Mouse (Mus musculus) T-helper 1 cell (primary cell): Measurements from ENCODE around the gene 1700013F07Rik.
"Not testable (repeated sequence)": the region's sequence is repeated elsewhere in the genome, so short reads cannot be mapped to it uniquely, and the experiment has no call there.

ENCODE experiments used
- in situ Hi-C: fragments of 300-600 bp; cut with MboI, MseI; formaldehyde crosslinking; loops from one replicate; pipeline ENCODE4 v1.15.1; 2025; ENCODE audit warnings: high pct_unique_total_duplicates

The 1700013F07Rik gene

DNA sequence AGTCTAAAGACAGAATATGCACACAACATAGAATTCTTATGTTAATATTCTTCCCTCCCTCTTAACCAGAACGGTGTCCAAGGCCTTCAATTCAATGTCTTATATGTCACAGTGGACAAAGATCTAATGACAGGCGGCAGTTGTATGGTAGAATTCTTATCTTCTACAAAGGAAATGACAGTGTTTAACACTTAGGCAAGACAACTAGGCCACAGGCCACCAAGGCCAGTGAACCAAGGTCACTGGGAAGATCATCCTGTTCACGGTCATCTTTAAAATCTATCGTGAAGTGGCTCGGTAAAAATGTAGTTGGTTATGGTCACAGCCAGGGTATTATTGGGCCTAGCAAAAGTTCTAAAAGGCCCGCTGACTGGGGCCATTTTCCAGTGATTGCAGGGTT, at the start of gene 1700013F07Rik:
TSS of gene 1700013F07Rik (plus strand) at position 200 of the 400 bp plus-strand sequence.
- in situ Hi-C loops = no loop called here

DNA sequence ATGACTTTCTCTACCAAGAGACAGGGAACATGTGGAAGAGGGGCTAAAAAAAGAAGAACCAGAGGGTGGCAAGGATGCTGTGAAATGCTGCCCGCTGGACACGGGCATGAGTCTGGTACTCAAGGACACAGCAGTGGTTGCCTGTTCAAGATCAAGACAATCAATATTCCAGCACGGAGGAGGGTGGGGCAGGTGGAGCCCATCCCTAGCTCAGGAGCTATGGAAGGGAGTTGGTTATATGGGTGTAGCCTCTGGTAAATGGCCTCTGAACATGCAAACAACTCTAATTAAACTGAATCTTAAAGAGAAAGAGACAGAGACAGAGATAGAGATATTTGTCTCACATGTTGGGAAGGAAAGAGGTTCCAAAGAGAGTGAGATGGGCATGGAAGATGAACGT, 49.2 kb upstream of the 1700013F07Rik start:
- in situ Hi-C loops = loop anchor here (5.0 kb wide), 1 partner anchor 52 kb away; no protein-coding TSS in a partner anchor

DNA sequence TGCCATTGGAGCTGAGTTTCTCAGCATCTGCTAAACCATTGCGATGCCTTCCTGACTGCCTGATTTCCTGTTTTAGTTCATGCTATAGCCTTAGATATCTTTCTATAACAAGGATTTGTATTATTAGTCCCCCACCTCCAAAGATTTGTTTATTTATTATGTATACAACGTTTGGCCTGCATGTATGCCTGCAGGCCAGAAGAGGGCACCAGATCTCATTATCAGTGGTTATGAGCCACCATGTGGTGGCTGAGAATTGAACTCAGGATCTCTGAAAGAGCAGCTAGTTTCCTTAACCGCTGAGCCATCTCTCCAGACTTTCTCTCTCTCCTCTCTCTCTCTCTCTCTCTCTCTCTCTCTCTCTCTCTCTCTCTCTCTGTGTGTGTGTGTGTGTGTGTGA, 44.0 kb upstream of the 1700013F07Rik start:
- in situ Hi-C loops = loop anchor here (5.0 kb wide), 1 partner anchor 58 kb away; no protein-coding TSS in a partner anchor

DNA sequence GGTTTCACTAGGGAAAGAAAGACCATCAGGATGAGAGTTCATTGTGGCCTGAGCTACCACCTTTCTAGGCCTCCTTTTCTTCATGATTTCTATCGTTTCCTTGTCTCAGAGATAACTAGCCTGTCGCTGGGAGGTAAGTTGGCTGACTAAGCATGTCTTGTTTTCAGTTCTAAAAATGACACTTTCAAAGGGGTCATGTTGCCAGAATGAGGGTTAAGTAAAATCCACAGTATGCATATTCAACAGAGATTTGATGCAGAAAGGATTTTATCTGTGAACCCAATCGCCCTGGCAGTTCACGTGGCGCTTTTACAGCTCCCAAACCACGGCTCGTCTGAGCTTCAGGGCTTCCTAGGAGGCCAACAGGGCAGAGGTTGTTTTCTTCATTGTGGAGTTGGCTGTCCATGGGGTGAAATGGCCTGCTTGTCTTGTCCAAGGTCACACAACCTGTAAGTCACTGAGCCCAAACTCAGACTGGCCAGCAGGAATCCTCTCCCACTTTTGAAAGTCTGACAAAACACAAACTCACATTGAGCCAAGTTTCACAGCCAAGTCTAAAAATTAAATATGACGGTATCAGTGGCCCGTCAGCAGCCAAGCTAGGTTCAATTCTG, 39.0 kb upstream of the 1700013F07Rik start:
- in situ Hi-C loops = no loop called here

DNA sequence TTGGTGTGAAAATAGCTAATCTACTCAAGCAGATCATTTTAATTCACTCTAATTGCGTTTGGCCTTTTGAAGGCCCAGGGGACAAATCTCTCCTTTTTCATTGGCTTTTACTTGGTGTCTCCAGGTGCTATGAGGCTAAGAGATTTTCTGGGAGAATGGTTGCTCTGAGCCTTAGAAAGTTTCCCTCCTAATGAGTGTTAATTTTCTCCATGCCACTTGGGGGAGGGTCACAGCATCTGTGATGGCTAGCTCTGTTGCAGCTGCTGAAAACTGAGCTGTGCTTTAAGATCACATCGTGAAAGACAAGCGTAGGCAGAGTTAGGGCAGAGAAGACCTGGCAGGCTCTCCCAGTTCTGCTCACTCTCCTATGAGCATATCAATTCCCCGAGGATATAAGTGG, 38.5 kb upstream of the 1700013F07Rik start:
- in situ Hi-C loops = no loop called here

DNA sequence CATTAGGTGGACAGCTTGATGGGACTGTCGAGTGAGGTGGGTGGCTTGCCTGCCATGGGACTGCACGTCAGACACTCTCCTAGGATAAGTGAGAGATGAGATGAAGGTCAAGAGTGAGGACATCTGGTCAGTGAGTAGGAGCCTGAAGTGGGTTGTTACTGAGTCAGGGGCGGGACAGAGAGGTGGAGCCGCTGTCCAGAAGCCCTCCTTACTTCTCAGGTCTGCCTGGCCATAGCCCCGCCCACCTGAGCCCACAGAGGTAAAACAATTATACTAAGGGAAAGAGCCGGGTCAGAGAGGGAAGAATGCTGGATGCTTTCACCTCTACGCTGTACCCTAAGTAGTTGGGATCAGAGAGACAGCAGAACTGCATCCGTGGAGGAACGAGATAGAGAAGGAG, 36.3 kb upstream of the 1700013F07Rik start:
- in situ Hi-C loops = no loop called here

DNA sequence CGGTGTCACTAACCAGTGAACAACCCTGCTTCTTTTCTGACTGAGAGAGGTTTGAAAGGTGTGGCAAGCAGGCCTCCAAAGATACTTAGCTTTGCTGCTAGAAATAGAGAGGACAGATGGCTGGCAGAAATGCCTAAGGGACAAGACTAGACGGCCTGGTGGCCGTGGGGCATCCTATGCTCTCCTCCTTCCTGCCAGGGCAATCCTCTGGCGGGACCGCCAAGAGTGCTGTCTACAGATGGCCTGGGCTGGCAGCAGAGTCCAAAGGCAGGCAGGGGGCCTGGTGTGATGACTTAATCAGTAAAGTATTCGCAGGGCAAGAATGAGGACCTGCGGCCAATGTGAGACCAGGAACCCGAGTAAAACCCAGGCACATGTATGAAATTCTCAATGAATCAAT, 34.1 kb upstream of the 1700013F07Rik start:
- in situ Hi-C loops = no loop called here

DNA sequence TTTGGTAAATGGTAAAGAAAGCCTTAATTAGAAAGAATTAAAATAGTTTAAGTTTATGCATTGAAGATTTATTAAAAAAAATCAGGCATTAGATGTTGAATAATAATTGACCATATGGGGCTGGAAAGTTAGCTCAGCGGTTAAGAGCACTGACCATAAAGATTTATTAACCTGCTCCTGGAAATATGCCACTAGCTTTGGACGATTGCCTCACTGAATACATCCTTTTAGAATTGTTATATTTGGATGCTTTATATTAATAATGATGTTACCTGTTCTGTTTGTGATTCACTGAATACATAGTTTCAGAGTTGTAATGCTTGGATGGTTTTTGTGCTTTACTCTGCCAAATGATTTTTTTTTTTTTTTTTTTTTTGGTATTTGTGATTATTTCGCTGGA, 32.5 kb upstream of the 1700013F07Rik start:
- in situ Hi-C loops = not testable (repeated sequence)

DNA sequence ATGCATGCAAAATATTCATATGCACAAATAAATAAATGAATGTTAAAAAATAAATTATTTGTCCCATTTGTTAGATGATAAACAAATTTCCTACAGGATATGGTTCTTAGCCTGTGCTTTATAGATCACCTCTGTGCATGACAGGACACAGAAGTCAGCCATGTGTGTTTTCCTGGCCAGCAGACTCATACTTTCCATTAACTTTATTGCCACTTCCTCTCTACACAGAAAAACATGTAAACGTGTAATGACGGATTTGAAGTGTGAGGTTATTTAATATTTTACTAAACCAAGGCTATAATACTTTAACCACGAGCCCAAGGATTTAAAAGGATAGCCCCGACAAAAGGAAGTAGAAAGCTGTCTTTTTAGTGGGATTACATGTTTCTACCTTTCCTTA, 30.0 kb upstream of the 1700013F07Rik start:
- in situ Hi-C loops = no loop called here

DNA sequence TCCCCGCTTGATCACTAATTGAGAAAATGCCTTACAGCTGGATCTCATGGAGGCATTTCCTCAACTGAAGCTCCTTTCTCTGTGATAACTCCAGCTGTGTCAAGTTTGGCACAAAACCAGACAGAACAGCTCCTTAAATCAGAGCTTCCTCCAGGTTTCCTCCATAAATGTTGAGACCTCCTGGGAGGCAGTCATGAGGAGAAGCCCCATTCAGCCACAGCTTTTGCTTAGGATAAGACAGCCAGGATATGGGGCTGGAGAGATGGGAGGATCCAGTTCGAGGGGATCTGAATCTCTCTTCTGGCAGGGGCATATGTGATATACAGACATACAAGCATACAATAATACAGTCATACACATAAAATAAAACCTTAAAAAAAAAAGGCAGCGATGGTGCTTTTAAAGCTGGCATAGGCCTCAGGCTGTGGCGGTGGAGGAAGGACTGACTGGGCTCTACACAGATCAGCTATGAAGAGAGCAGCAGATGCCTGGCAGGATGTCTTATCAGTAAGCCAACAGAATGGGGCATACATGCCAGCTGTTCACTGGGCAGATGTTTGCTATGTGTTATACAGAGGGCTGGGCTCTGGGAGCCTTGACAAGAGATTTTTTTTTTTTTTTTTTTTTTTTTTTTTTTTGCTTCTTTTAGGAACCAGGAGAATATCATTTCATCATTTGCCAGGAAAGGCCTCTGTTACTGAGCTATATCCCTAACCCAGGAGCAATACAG, 25.0 kb upstream of the 1700013F07Rik start:
- in situ Hi-C loops = no loop called here

DNA sequence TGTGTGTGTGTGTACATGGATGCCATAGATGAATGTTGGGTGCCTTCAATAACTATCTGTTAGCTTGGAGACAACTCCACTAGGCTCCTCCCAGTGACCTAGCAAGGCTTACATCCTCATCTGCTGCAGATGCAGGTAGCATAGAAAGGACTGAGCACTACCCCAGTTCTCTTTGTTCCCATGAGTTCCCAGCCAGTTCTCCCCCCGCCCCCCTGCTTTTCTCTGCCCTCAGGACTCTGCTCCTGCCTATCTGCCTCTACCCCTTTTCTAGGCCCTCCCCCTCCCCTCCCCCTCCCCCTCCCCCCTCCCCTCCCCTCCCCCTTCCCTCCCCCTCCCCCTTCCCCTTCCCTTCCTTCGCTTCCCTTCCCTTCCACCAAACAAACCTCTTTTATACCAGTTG, 23.8 kb upstream of the 1700013F07Rik start:
- in situ Hi-C loops = no loop called here

DNA sequence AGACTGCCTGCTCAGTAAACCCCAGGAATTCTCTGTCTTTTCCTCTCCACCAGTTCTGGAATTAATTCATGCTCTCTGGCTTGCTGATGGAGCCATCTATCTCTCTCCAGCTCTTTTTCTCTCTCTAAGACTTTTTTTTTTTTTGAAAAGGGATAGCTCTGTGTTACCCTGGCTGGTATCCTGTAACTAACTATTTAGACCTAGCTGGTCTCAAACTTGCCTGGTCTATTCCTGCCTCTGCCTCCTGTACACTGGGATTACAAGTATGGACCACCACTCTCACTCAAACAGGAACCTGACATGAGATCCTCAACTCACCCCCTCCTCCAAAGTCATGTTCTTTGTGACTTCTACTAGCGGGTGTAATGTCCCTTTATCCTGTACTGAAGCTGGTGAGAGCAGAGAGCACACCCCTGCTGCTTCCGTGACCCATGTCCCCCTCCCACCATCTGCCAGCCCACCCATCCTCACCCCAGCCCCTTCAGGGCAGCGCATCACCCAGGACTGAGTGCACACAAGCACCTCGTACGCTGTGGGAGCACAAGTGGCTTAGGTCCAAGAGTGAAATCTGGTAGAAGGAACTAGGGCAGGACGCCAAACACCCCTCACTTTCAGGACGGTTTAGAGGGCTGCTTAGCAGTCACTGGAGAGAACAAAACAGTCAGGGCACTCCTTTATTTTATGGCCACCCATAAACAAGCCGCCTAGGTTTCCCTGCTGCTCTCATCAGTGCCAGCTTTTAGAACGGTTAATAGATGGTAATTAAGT, 23.1 kb upstream of the 1700013F07Rik start:
- in situ Hi-C loops = no loop called here

DNA sequence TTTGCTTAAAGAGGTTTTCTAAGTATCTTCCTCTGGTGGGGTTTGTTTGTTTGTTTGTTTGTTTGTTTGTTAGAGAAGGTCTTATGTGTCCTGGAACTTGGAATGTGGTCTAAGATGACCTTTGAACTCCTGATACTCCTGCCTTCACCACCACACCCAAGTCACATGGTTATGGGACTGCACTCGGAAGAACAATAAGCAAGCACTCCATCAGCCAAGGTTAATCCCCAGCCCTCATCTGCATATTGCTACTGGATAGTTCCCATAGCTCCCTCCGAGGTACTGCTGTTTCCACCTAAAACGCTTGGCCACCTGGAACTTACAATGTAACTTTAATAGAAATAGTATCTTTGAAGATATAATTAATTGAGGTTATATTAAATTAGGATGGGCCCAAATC, 20.5 kb upstream of the 1700013F07Rik start:
- in situ Hi-C loops = no loop called here

DNA sequence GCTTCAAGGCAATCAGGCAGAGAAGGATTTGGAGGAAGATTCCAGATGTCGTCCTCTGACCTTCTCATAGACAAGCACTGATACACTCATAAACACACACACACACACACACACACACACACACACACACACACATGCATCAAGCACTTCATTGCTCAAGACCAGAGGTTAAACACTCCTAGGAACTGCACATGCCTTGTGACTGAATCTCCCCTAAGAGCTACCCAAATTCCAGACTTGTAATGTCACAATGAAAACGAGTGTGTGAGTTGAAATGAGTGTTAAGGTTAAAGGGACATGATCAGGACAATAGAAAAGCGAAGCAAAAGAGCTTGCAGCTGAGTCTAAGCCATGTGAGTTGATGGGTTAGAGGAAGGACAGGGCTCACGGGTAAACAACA, 15.7 kb upstream of the 1700013F07Rik start:
- in situ Hi-C loops = no loop called here

DNA sequence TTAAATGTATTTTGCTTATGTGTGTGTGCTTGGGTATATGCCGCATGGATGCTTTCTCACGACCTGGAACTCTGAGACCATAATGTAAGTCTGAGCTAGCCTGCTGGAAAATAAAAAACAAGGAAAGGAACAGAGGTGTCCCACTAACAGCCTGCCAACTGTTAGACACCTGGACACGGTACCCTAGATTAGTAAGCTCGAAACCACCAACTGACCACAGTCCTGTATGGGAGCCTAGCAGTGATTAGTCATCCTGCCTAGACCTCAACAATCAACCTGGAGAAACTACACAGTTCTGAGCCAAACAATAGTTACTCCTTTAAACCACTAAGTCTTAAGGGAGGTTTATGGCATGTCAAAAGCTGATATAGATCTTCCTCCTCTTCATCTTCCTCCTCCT, 10.5 kb upstream of the 1700013F07Rik start:
- in situ Hi-C loops = no loop called here

DNA sequence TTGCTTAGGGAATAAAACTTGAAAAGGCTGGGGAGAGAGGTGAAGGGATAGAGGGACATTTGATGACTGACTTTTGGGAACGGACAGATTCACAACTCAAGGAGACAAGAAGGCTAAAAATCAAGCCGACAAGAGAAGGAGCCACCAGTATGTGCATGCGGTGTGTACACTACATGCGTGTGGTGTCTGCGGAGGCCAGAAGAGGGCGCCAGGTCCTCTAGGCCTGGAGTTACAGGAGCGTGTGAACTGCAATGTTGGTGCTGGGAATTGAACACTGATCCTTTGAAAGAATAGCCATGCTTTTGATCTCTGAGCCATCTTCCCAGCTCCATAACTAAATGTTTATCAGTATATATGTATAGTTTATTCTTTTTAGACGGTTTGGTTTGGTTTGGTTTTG, 5.5 kb upstream of the 1700013F07Rik start:
- in situ Hi-C loops = no loop called here

DNA sequence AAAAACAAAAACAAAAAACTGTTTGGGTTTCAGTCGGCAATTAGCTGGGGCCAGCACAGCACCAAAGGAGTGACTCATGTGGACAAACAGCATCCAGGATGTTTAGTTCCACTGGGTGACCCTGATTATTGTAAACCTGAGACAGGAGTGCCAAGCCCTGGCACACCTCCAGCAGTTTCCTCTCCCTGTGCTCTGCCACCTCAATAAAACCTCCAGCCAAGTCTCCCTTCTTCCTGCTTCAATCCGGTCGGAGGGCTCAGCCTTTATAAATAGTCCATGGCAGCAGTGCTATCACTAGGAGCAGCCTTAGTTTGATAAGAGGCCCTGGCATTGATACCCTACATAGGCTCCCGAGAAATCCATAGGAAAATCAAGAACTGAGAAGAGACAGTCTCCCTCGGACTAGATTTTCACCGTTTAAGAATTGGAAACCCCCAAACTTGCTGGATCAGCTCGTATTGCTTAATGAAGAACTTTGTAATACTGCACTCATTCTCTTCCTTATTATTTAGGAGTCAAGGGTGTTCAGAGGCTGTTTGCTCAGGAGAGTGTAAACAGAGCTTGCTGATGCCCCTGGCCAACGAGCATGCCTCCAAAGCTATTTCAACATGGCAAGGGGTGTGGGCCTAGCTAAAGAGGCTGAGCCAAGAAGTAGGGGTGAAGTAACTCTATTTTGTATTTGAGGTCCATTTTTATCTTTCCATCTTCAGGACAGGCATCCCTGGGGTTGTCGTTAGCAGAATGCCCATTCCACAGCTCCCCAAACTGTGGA, 650 bp upstream of the 1700013F07Rik start:
- in situ Hi-C loops = no loop called here

DNA sequence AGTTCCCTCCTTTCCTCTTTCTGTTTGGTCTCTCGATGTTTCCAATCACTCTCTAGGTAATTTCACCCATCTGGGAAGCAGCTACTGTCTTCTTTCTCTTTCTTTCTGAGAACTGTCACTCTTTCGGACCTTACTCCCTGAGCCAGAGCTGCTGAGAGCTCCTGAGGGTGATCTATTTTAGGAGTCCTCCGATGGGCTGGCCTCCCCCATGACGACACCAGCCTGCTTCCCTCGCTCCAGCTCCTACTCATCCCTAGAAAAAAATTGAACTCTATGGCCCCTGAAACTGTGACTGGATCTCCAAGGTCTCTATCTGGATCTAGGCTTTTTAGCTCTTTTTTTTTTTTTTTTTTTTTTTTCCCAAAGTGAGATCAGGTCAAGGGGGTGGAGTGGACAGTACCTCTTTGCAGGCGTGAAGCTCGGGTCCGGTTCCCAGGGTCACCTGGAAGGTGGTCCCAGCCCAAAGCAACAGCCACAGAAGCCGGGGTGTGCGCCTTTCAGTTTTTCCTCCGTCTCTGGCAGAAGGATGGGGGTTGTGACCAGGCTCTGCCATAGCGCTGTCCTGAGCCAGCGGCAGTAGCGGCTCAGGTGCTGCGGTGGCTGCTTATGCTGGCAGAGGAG, 2.1 kb downstream of the 1700013F07Rik start:
- in situ Hi-C loops = no loop called here

DNA sequence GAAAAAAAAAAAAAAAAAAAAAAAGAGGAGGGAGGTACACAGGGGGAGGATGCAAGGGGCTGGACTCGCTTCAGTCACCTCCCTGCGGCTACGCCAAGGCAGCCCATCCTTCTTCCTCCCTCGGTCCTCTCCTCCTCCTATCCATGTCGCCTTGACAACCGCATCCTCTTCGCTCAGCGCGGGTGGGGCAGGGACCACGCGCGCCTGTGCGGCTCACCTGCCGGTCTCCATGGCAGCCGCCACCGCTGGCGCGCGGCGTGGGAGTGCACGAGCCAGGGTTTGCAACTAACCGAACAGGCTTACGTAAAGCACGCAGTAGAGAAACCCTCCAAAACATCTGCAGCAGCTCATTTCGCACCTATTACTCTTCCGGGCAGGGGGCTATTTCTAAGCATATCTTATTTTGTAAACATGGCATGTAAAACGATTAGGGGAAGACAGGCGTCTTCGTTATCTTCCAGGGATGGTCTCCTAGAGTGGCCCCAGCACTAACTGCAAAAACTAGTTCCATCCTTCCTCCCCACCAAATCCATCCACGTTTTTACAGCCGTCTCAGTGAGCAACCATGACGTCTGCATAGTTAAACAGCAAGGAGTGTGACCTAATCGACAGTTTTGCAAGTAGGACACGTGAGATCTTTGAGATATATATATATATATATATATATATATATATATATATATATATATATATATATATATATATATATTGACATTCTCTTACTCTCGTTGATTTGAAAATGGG, 2.7 kb downstream of the 1700013F07Rik start, which contains the start of gene 5330417C22Rik:
TSS of gene 5330417C22Rik (minus strand) at position 20 of the 744 bp plus-strand sequence.
- in situ Hi-C loops = no loop called here

DNA sequence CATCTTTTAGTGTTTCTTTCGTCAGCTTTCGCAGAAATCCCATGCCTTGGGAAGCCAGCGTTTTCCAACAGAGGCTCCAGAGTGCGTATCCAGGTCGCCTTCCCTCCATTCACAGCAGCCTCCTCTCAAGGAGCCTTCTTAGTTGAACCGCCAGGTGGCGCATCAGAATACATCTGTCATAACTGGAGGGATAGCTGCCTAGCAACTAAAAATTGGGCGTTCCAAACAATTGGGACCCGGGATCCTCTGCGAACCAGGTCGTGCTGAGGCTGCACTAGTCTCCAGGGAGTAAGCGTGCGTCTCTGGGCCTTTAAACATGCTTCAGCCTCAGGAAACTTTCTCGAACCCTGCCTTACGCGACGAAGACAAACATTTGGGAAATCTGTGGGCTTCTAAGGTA, 3.4 kb downstream of the 1700013F07Rik start:
- in situ Hi-C loops = no loop called here

DNA sequence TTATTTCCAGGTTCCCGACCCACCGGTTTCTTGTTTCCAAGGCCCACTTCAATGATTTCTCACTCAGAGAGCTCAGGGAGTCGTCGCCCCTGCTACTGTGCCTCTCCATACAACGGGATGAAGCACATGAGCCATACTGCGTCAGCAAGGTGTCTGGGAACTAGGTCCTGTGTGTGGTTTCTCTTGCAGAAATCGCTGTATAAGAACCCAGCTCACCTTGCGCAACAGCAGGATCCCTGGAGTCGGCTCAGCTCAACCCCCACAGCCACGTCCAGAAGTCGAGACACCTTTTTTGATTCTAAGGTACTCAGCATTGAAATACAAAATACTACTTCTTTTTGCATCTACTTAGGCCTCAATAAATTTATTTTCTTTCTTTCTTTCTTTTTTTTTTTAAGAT, 8.3 kb downstream of the 1700013F07Rik start:
- in situ Hi-C loops = no loop called here
